Mouse (Mus musculus): ENCODE measurements at regions not wholly inside any gene's neighbourhood (a gene's known extent, or its start where the extent isn't known, plus 50 kb on each side); places are given as distances from the start of the nearest gene placed in this dataset.

DNA sequence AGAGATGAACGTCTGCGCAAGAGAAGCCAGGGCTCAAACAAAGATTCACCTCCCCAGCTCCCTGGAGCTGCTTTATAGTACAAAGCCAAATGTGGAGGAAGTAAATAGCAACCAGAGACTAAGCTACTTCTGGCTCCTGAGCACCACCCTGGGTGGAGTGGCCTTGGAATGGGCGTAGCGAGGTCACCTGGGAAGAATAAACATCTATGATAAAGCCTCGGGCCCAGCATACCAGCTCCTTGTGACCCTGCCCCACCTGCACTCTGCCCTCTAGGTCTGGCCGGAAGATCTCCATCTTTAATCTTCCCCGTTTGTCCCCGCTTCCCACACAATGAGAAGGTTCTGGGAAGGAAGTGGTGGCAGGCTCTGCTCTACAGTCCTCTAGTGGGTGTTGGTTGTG lies 61.0 kb upstream of the Ptpn3 start:
- no peak for DNase-seq

DNA sequence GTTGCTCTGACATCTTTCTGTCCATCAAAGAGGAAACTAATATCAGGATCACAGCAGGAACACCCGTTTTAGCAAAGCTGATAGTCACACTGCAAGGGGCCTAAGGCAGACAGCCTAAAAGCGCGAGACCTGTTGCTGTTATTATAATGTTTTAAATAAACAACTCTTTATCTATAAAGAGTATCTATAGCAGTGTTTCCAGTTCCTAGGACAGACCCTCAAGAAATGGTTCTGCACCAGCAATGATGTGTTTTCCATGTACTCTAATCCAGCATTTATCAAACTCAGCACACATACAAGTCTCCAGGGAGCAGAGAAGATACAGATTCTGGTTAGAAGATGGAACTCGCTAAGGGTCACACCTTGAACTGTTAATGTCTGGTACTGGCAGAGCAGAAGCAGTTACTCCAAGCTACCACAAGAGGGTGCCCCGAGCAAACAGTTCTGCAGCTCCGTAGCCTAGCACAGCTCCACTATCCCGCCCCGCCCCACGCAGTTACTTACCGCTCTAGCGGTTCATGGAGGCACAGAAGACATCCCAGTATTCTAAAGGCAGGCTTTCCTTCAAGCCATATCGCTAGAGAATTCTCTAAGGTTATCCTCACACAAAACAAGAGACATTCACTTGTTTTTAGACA lies 64.2 kb upstream of the Palm2 start:
- DNase-seq = peak; percentile 79

DNA sequence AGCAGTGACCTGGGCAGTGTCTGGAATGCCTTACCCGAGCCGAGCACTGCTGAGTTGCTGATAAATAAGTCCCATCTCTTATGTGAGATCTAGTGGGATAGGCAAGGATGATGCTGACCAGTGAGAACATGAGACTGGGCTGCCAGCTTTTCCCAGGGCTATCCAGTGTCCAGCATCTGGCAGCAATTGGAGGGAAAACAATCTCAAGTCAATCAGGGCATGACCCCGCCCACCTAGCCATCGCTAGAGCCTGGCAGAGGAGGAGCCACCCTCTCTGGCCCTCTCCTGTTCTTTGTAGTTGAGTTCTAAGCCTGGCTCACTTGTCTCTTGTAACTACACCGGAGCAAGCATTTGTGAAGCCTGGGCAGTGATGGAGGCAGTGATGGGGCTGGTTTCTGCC lies 56.2 kb upstream of the Palm2 start:
- no peak for DNase-seq

- DNase-seq = no peak
Measured at GRCm38 (mm10) chr4:57380063-57380800, 53.8 kb upstream of the Palm2 start.

- DNase-seq = no peak
Measured at GRCm38 (mm10) chr4:57381306-57381705, 52.7 kb upstream of the Palm2 start.

All from cerebellum, adult 9-10 months (tissue).